Comparison of ENCODE assay signal across 9 mouse cellular contexts in the genomic region with DNA sequence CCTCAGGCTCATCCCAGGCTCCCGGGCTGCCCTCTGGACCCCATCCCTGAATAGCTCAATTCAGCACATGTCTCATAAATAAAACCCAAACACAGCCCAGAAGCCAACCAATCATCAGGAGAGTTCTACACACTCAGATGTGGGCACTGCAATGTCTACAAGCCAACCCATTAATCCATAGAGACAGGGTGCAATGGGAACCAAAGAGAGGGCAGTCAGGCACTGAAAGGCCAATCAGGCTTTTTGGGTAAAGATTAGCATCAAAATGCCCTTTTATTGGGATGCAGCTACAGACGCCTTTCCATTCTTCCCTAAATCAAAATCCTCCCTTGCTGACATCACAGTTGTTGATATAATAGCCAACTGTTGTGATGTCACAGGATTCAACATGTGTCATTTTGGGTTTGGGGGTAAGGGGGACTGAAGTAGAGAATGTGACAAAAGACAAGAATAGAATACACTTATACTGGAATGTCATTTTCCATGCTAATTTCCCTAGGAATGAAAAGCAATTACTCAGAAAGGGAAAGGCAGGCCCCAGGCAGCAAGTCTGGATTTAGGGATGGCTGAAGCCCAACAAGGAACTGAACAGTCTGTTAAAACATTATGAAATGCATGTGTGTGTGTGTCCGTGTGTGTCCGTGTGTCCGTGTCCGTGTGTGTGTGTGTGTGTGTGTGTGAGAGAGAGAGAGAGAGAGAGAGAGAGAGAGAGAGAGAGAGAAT.
DNase-seq lines count a peak whose midpoint lies in the region; ATAC-seq and TF ChIP-seq lines count a peak whose summit lies in the region.
"Had no signal": no experiment of that assay in that cellular context is flagged by ENCODE, and none has a peak within 500 bp of the region (broad histone marks: within the 10 kb centered on the region; RNA-seq: fewer than 3 reads in every experiment).

No protein-coding gene starts in this region.

- H3K4me2 ChIP-seq in forebrain, embryonic 16.5 days (ENCODE audit: low read length): no peak overlapping the region
- H3K4me2 ChIP-seq in midbrain, embryonic 12.5 days (replicated peaks): no peak overlapping the region

- no peak overlapping the region for H3K9ac ChIP-seq in heart, adult 2 months (ENCODE audit: low read depth, low read length)
- no peak overlapping the region for H3K9ac ChIP-seq in forebrain, embryonic 16.5 days (replicated peaks; ENCODE audit: low read depth, low read length)
- no peak overlapping the region for H3K9ac ChIP-seq in midbrain, embryonic 12.5 days (replicated peaks)

- TF ChIP-seq CTCF in heart, adult 2 months (IDR thresholded peaks at IDR 0.05): no peak
- no peak for TF ChIP-seq CTCF in brain, embryonic 14.5 days (IDR thresholded peaks at IDR 0.05; ENCODE audit: borderline replicate concordance, extremely low read depth, insufficient read depth, insufficient read length)

- H3K79me2 ChIP-seq in heart, adult 2 months (replicated peaks; ENCODE audit: control insufficient read depth, insufficient read depth, low read length): peaks cover 4% of the 10 kb centered on the region

- no peak overlapping the region for H3K4me3 ChIP-seq in heart, adult 2 months
- H3K4me3 ChIP-seq in forebrain, embryonic 16.5 days (replicated peaks; ENCODE audit: low read length): no peak overlapping the region
- H3K4me3 ChIP-seq in midbrain, embryonic 12.5 days: no peak overlapping the region

- H3K27ac ChIP-seq in heart, adult 2 months: peak overlapping the region; percentile 53
- H3K27ac ChIP-seq in forebrain, embryonic 16.5 days (ENCODE audit: low read length): no peak overlapping the region
- H3K27ac ChIP-seq in midbrain, embryonic 12.5 days (replicated peaks): peak overlapping the region; percentile 77

- peaks cover 34% of the 10 kb centered on the region for H3K4me1 ChIP-seq in heart, adult 2 months (ENCODE audit: control insufficient read depth, insufficient read depth, low read length)
- peaks cover 11% of the 10 kb centered on the region for H3K4me1 ChIP-seq in forebrain, embryonic 16.5 days (replicated peaks; ENCODE audit: control insufficient read depth, insufficient read depth, low read length)
- H3K4me1 ChIP-seq in midbrain, embryonic 12.5 days: peaks cover 34% of the 10 kb centered on the region

- intact Hi-C loops in heart, adult 2 months (cut with DNase I): loop anchor here (5.0 kb wide), 1 partner anchor 33 kb away; no protein-coding TSS in a partner anchor

- DNase-seq in heart, adult 2 months: no peak
- no peak for DNase-seq in heart, adult 18-20 months
- peak; percentile 87 for DNase-seq in brain, embryonic 14.5 days (ENCODE audit: low read depth)
- DNase-seq in cerebellum, adult 9-10 months: no peak
- DNase-seq in thymus, postnatal 0 days (ENCODE audit: low spot score): no peak
- DNase-seq: layer of hippocampus, postnatal 36 days had no signal

- ATAC-seq in forebrain, embryonic 16.5 days: peak; percentile 91
- peak; percentile 96 for ATAC-seq in midbrain, embryonic 12.5 days (ENCODE audit: low FRiP score, low read depth)
- no peak for ATAC-seq in cerebellum, adult (ENCODE audit: insufficient number of reproducible peaks, low FRiP score, low TSS enrichment)

- TF ChIP-seq EP300 in heart, adult 2 months (IDR thresholded peaks at IDR 0.05; ENCODE audit: insufficient read depth, low read depth, low read length): no peak

- WGBS in heart, adult 2 months: 50% methylated on average over 6 of the region's 6 CpGs
- 28% methylated on average over 6 of the region's 6 CpGs for WGBS in forebrain, embryonic 16.5 days
- 50% methylated on average over 6 of the region's 6 CpGs for WGBS in midbrain, embryonic 12.5 days

- H3K9me3 ChIP-seq in forebrain, embryonic 16.5 days (ENCODE audit: control insufficient read depth, low read length): no peaks in the 10 kb centered on the region
- H3K9me3 ChIP-seq in midbrain, embryonic 12.5 days: no peaks in the 10 kb centered on the region

- H3K27me3 ChIP-seq in heart, adult 2 months (ENCODE audit: control insufficient read depth, insufficient read depth, low read length): no peaks in the 10 kb centered on the region
- H3K27me3 ChIP-seq in forebrain, embryonic 16.5 days (replicated peaks; ENCODE audit: control insufficient read depth, insufficient read depth, low read length): no peaks in the 10 kb centered on the region
- H3K27me3 ChIP-seq in midbrain, embryonic 12.5 days: no peaks in the 10 kb centered on the region

- H3K36me3 ChIP-seq in heart, adult 2 months (ENCODE audit: control insufficient read depth, insufficient read depth, low read length): peaks cover 42% of the 10 kb centered on the region
- H3K36me3 ChIP-seq in forebrain, embryonic 16.5 days (ENCODE audit: control insufficient read depth, insufficient read depth): no peaks in the 10 kb centered on the region
- H3K36me3 ChIP-seq in midbrain, embryonic 12.5 days: no peaks in the 10 kb centered on the region

- TF ChIP-seq POLR2A in heart, adult 2 months (IDR thresholded peaks at IDR 0.05; ENCODE audit: insufficient read depth, low read depth, low read length): no peak
- TF ChIP-seq POLR2A in brain, embryonic 14.5 days (IDR thresholded peaks at IDR 0.05; ENCODE audit: borderline replicate concordance, extremely low read depth, insufficient read depth, insufficient read length, poor library complexity, severe bottlenecking): no peak
